Mouse (Mus musculus) bone marrow, adult 2 months (tissue): ENCODE measurements at regions not wholly inside any gene's neighbourhood (a gene's known extent, or its start where the extent isn't known, plus 50 kb on each side); places are given as distances from the start of the nearest gene placed in this dataset.

Experiments used
- CTCF ChIP-seq: fragments of 200-500 bp; IDR thresholded peaks from 2 replicates; pipeline ENCODE4 v1.5.1; 2011; ENCODE audit warnings: low read length, control low read depth; ENCODE audit not compliant: control insufficient read depth, insufficient read depth
- POLR2A ChIP-seq: fragments of 200-500 bp; IDR thresholded peaks from 2 replicates; pipeline ENCODE4 v1.6.1; 2011; ENCODE audit warnings: low read depth, mild to moderate bottlenecking, control low read depth, low read length, borderline replicate concordance; ENCODE audit not compliant: control insufficient read depth

DNA sequence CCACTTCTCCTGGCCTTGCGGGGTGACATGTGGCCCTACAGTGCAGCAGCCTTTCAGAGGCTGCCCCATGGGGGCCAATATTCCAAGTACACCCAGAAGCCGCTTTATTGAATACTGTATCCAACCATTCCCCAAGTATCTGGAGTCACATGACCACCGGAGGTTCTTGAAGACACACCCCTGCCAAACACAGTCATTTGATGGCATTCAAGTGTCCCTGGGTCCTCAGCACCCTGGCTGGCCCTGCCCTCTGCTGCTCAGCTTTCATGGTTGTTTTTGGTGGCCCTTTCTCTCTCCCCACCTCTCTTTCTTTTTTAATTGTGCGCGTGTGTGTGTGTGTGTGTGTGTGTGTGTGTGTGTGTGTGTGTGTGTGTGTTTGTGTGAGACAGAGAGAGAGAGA, 97.3 kb upstream of the Tmem189 start:
- TF ChIP-seq POLR2A (no peak), CTCF (no peak)
